ENCODE assay signal across 28 mouse cellular contexts in the genomic region with DNA sequence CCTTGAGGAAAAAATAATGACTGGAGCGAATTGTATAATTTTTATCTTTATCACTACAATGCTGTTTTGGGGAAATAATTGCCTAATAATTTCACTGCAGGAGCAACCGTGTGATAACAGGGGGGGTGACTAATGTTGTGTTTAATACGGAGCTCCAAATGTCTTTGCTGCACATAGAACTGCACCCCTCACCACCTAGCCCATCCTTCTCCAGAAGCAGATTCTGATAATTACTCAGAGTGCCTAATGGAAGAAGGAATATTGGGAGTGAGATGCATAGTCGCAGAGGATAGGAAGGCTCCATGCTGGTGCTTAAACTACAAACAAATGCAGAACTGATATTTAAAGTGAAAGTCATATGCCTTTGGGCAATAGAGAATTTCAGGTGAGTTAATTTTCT.
DNase-seq lines count a peak whose midpoint lies in the region; ATAC-seq and TF ChIP-seq lines count a peak whose summit lies in the region.
"Had no signal": no experiment of that assay in that cellular context is flagged by ENCODE, and none has a peak within 500 bp of the region (broad histone marks: within the 10 kb centered on the region; RNA-seq: fewer than 3 reads in every experiment).

No protein-coding gene starts in this region.

- no peaks in the 10 kb centered on the region for H3K4me1 ChIP-seq in hindbrain, embryonic 12.5 days
- H3K4me1 ChIP-seq in hindbrain, embryonic 10.5 days (replicated peaks) = no peaks in the 10 kb centered on the region
- no peaks in the 10 kb centered on the region for H3K4me1 ChIP-seq in hindbrain, embryonic 15.5 days (replicated peaks)
- H3K4me1 ChIP-seq in hindbrain, embryonic 11.5 days (replicated peaks; ENCODE audit: control insufficient read depth, insufficient read depth, low read length) = no peaks in the 10 kb centered on the region
- H3K4me1 ChIP-seq in midbrain, postnatal 0 days (ENCODE audit: insufficient read depth, low read length) = no peaks in the 10 kb centered on the region
- no peaks in the 10 kb centered on the region for H3K4me1 ChIP-seq in midbrain, embryonic 10.5 days
- no peaks in the 10 kb centered on the region for H3K4me1 ChIP-seq in thymus, adult 2 months (replicated peaks; ENCODE audit: control insufficient read depth, insufficient read depth, low read length)
- H3K4me1 ChIP-seq: embryonic facial prominence, embryonic 10.5 days; embryonic facial prominence, embryonic 13.5 days; forebrain, embryonic 12.5 days; heart, embryonic 10.5 days; heart, embryonic 13.5 days; intestine, embryonic 15.5 days had no signal

- H3K27me3 ChIP-seq in hindbrain, embryonic 12.5 days = no peaks in the 10 kb centered on the region
- no peaks in the 10 kb centered on the region for H3K27me3 ChIP-seq in hindbrain, embryonic 10.5 days (ENCODE audit: insufficient read depth, poor library complexity, severe bottlenecking)
- no peaks in the 10 kb centered on the region for H3K27me3 ChIP-seq in hindbrain, embryonic 15.5 days
- no peaks in the 10 kb centered on the region for H3K27me3 ChIP-seq in hindbrain, embryonic 11.5 days (ENCODE audit: control insufficient read depth, insufficient read depth, low read length)
- H3K27me3 ChIP-seq in midbrain, postnatal 0 days (ENCODE audit: insufficient read depth, low read length) = no peaks in the 10 kb centered on the region
- H3K27me3 ChIP-seq in midbrain, embryonic 10.5 days (ENCODE audit: low read depth, poor library complexity, severe bottlenecking) = no peaks in the 10 kb centered on the region
- H3K27me3 ChIP-seq in thymus, adult 2 months (ENCODE audit: control insufficient read depth, insufficient read depth, low read length) = no peaks in the 10 kb centered on the region
- H3K27me3 ChIP-seq: embryonic facial prominence, embryonic 13.5 days; forebrain, embryonic 12.5 days; heart, embryonic 13.5 days; intestine, embryonic 15.5 days had no signal

- ATAC-seq in hindbrain, embryonic 12.5 days (ENCODE audit: low FRiP score) = peak; percentile 43; the same call in 1 of the 2 replicates
- ATAC-seq in hindbrain, embryonic 15.5 days (ENCODE audit: low FRiP score, low read depth) = peak; percentile 61; the same call in 1 of the 2 replicates
- no peak for ATAC-seq in hindbrain, embryonic 11.5 days (ENCODE audit: low FRiP score)
- ATAC-seq in midbrain, postnatal 0 days (ENCODE audit: low FRiP score) = no peak
- ATAC-seq: CD4-positive, CD25-positive, alpha-beta regulatory T cell, adult 4 months; intestine, embryonic 15.5 days had no signal

- no peaks in the 10 kb centered on the region for H3K9me3 ChIP-seq in hindbrain, embryonic 12.5 days (replicated peaks)
- no peaks in the 10 kb centered on the region for H3K9me3 ChIP-seq in hindbrain, embryonic 10.5 days
- no peaks in the 10 kb centered on the region for H3K9me3 ChIP-seq in hindbrain, embryonic 15.5 days
- no peaks in the 10 kb centered on the region for H3K9me3 ChIP-seq in hindbrain, embryonic 11.5 days (ENCODE audit: control insufficient read depth, low read length)
- H3K9me3 ChIP-seq in midbrain, postnatal 0 days (ENCODE audit: low read length) = no peaks in the 10 kb centered on the region
- no peaks in the 10 kb centered on the region for H3K9me3 ChIP-seq in midbrain, embryonic 10.5 days (replicated peaks)
- H3K9me3 ChIP-seq: embryonic facial prominence, embryonic 10.5 days; embryonic facial prominence, embryonic 13.5 days; forebrain, embryonic 12.5 days; heart, embryonic 10.5 days; heart, embryonic 13.5 days; intestine, embryonic 15.5 days had no signal

- WGBS in hindbrain, embryonic 12.5 days = 82% methylated on average over 4 of the region's 4 CpGs
- WGBS in hindbrain, embryonic 10.5 days = 93% methylated on average over 4 of the region's 4 CpGs
- 66% methylated on average over 4 of the region's 4 CpGs for WGBS in hindbrain, embryonic 15.5 days
- WGBS in hindbrain, embryonic 11.5 days = 79% methylated on average over 4 of the region's 4 CpGs
- WGBS in midbrain, postnatal 0 days = 64% methylated on average over 4 of the region's 4 CpGs
- 92% methylated on average over 4 of the region's 4 CpGs for WGBS in midbrain, embryonic 10.5 days
- 98% methylated on average over 4 of the region's 4 CpGs for WGBS in thymus, adult 2 months

- no peak overlapping the region for H3K9ac ChIP-seq in hindbrain, embryonic 12.5 days
- H3K9ac ChIP-seq in hindbrain, embryonic 15.5 days = no peak overlapping the region
- H3K9ac ChIP-seq in hindbrain, embryonic 11.5 days (ENCODE audit: low read depth, low read length) = no peak overlapping the region
- H3K9ac ChIP-seq in midbrain, postnatal 0 days (replicated peaks; ENCODE audit: low read length, poor library complexity, severe bottlenecking) = no peak overlapping the region
- H3K9ac ChIP-seq: embryonic facial prominence, embryonic 13.5 days; forebrain, embryonic 12.5 days; heart, embryonic 13.5 days; intestine, embryonic 15.5 days had no signal

- H3K4me3 ChIP-seq in hindbrain, embryonic 12.5 days = no peak overlapping the region
- H3K4me3 ChIP-seq in hindbrain, embryonic 10.5 days = no peak overlapping the region
- no peak overlapping the region for H3K4me3 ChIP-seq in hindbrain, embryonic 15.5 days
- H3K4me3 ChIP-seq in hindbrain, embryonic 11.5 days (ENCODE audit: low read depth, low read length) = no peak overlapping the region
- H3K4me3 ChIP-seq in midbrain, postnatal 0 days (ENCODE audit: low read depth, low read length) = no peak overlapping the region
- no peak overlapping the region for H3K4me3 ChIP-seq in midbrain, embryonic 10.5 days
- no peak overlapping the region for H3K4me3 ChIP-seq in thymus, adult 2 months (ENCODE audit: control insufficient read depth, insufficient read depth, low read length)
- H3K4me3 ChIP-seq: embryonic facial prominence, embryonic 10.5 days; embryonic facial prominence, embryonic 13.5 days; erythroblast, embryonic 14.5 days; forebrain, embryonic 12.5 days; heart, adult 2 months; heart, embryonic 10.5 days; heart, embryonic 13.5 days; intestine, embryonic 15.5 days had no signal

- no peak for TF ChIP-seq CTCF in midbrain, postnatal 0 days (IDR thresholded peaks at IDR 0.05)
- no peak for TF ChIP-seq CTCF in brain, embryonic 14.5 days (IDR thresholded peaks at IDR 0.05; ENCODE audit: borderline replicate concordance, extremely low read depth, insufficient read depth, insufficient read length)
- TF ChIP-seq CTCF in thymus, adult 2 months (IDR thresholded peaks at IDR 0.05; ENCODE audit: borderline replicate concordance, control insufficient read depth, extremely low read depth, insufficient read depth, low read length, poor library complexity) = no peak

- DNase-seq in hindbrain, embryonic 10.5 days (ENCODE audit: low spot score) = no peak
- no peak for DNase-seq in hindbrain, embryonic 11.5 days (ENCODE audit: low spot score)
- DNase-seq in midbrain, postnatal 0 days (ENCODE audit: low spot score) = peak; percentile 3
- DNase-seq in midbrain, embryonic 10.5 days (ENCODE audit: low spot score) = no peak
- DNase-seq in brain, embryonic 14.5 days (ENCODE audit: low read depth) = peak; percentile 29
- no peak for DNase-seq in thymus, adult 2 months
- DNase-seq: adrenal gland, adult 2 months; adrenal gland, postnatal 14 days; cerebellum, adult 11-12 months; cerebellum, adult 8-10 months; cerebellum, postnatal 10 days; cerebellum, postnatal 36 days; embryo, embryonic 11 days; gastrocnemius, postnatal 10 days; gastrocnemius, postnatal 36 days; heart, adult 2 months; heart, postnatal 14 days; heart, postnatal 4 days had no signal

- no peak for TF ChIP-seq POLR2A in brain, embryonic 14.5 days (IDR thresholded peaks at IDR 0.05; ENCODE audit: borderline replicate concordance, extremely low read depth, insufficient read depth, insufficient read length, poor library complexity, severe bottlenecking)
- TF ChIP-seq POLR2A in thymus, adult 2 months (IDR thresholded peaks at IDR 0.05; ENCODE audit: control insufficient read depth, extremely low read depth, insufficient read depth, low read length, poor library complexity) = no peak

- H3K27ac ChIP-seq in hindbrain, embryonic 12.5 days = no peak overlapping the region
- H3K27ac ChIP-seq in hindbrain, embryonic 10.5 days = no peak overlapping the region
- no peak overlapping the region for H3K27ac ChIP-seq in hindbrain, embryonic 15.5 days (replicated peaks)
- H3K27ac ChIP-seq in hindbrain, embryonic 11.5 days (ENCODE audit: low read depth, low read length) = no peak overlapping the region
- no peak overlapping the region for H3K27ac ChIP-seq in midbrain, postnatal 0 days (ENCODE audit: low read depth, low read length)
- H3K27ac ChIP-seq in midbrain, embryonic 10.5 days (replicated peaks) = no peak overlapping the region
- no peak overlapping the region for H3K27ac ChIP-seq in thymus, adult 2 months (ENCODE audit: control insufficient read depth, insufficient read depth, low read length)
- H3K27ac ChIP-seq: embryonic facial prominence, embryonic 10.5 days; embryonic facial prominence, embryonic 13.5 days; forebrain, embryonic 12.5 days; heart, adult 2 months; heart, embryonic 10.5 days; heart, embryonic 13.5 days; intestine, embryonic 15.5 days had no signal

- no peaks in the 10 kb centered on the region for H3K36me3 ChIP-seq in hindbrain, embryonic 12.5 days
- H3K36me3 ChIP-seq in hindbrain, embryonic 10.5 days = no peaks in the 10 kb centered on the region
- no peaks in the 10 kb centered on the region for H3K36me3 ChIP-seq in hindbrain, embryonic 15.5 days
- no peaks in the 10 kb centered on the region for H3K36me3 ChIP-seq in hindbrain, embryonic 11.5 days (ENCODE audit: control insufficient read depth, insufficient read depth, low read length)
- no peaks in the 10 kb centered on the region for H3K36me3 ChIP-seq in midbrain, postnatal 0 days (ENCODE audit: insufficient read depth, low read length)
- no peaks in the 10 kb centered on the region for H3K36me3 ChIP-seq in midbrain, embryonic 10.5 days
- H3K36me3 ChIP-seq in thymus, adult 2 months (ENCODE audit: control insufficient read depth, insufficient read depth, low read length) = no peaks in the 10 kb centered on the region
- H3K36me3 ChIP-seq: embryonic facial prominence, embryonic 10.5 days; embryonic facial prominence, embryonic 13.5 days; forebrain, embryonic 12.5 days; heart, embryonic 10.5 days; heart, embryonic 13.5 days; intestine, embryonic 15.5 days had no signal

- no peak overlapping the region for H3K4me2 ChIP-seq in hindbrain, embryonic 12.5 days (replicated peaks)
- H3K4me2 ChIP-seq in hindbrain, embryonic 15.5 days = no peak overlapping the region
- no peak overlapping the region for H3K4me2 ChIP-seq in hindbrain, embryonic 11.5 days (replicated peaks; ENCODE audit: low read depth, low read length)
- H3K4me2 ChIP-seq in midbrain, postnatal 0 days (ENCODE audit: low read depth, low read length, poor library complexity, severe bottlenecking) = no peak overlapping the region
- H3K4me2 ChIP-seq: embryonic facial prominence, embryonic 13.5 days; forebrain, embryonic 12.5 days; heart, embryonic 13.5 days; intestine, embryonic 15.5 days had no signal

Comparison
In these comparisons a context has a peak if more than half of its experiments do, and no peak if none do; other contexts are left out.
1. ATAC-seq: peak in hindbrain, embryonic 12.5 days (single experiment) and hindbrain, embryonic 15.5 days (single experiment); none in hindbrain, embryonic 11.5 days (single experiment) and midbrain, postnatal 0 days (single experiment).
2. DNase-seq: peak in midbrain, postnatal 0 days (single experiment) and brain, embryonic 14.5 days (single experiment); none in hindbrain, embryonic 10.5 days (single experiment), hindbrain, embryonic 11.5 days (single experiment), midbrain, embryonic 10.5 days (single experiment) and thymus, adult 2 months (single experiment).